ENCODE assay signal across 12 mouse cellular contexts in genomic region chr4:142909355-142909947, GRCm38 (mm10).
A peak's percentile ranks its signal among the peaks of the same experiment; 100 is the strongest.
DNase-seq lines count a peak whose midpoint lies in the region; ATAC-seq lines count a peak whose summit lies in the region.
"Had no signal": no experiment of that assay in that cellular context is flagged by ENCODE, and none has a peak within 500 bp of the region (broad histone marks: within the 10 kb centered on the region; RNA-seq: fewer than 3 reads in every experiment).

No protein-coding gene starts in this region.

- peak overlapping the region; percentile 32 for H3K9ac ChIP-seq in embryonic facial prominence, embryonic 14.5 days (ENCODE audit: low read depth, low read length)
- no peak overlapping the region for H3K9ac ChIP-seq in intestine, embryonic 14.5 days (ENCODE audit: low read length)
- no peak overlapping the region for H3K9ac ChIP-seq in neural tube, embryonic 11.5 days (ENCODE audit: low read length)

- WGBS in embryonic facial prominence, embryonic 14.5 days, result 10% methylated on average over 17 of the region's 17 CpGs
- WGBS in intestine, embryonic 14.5 days, result 23% methylated on average over 17 of the region's 17 CpGs
- 20% methylated on average over 17 of the region's 17 CpGs for WGBS in neural tube, embryonic 11.5 days

- peak overlapping the region; percentile 61 for H3K4me2 ChIP-seq in embryonic facial prominence, embryonic 14.5 days (ENCODE audit: low read depth, low read length)
- H3K4me2 ChIP-seq in intestine, embryonic 14.5 days (ENCODE audit: low read length), result peak overlapping the region; percentile 54
- peak overlapping the region; percentile 31 for H3K4me2 ChIP-seq in neural tube, embryonic 11.5 days (ENCODE audit: low read depth)

- H3K4me1 ChIP-seq in embryonic facial prominence, embryonic 14.5 days (ENCODE audit: control insufficient read depth, insufficient read depth, low read length), result peaks cover 4% of the 10 kb centered on the region; the same call in 1 of the 2 replicates
- no peaks in the 10 kb centered on the region for H3K4me1 ChIP-seq in intestine, embryonic 14.5 days (replicated peaks; ENCODE audit: control insufficient read depth, insufficient read depth, low read length)
- H3K4me1 ChIP-seq in neural tube, embryonic 11.5 days (ENCODE audit: control insufficient read depth, insufficient read depth, low read length), result no peaks in the 10 kb centered on the region

- H3K27me3 ChIP-seq in embryonic facial prominence, embryonic 14.5 days (replicated peaks; ENCODE audit: control insufficient read depth, insufficient read depth, low read length), result no peaks in the 10 kb centered on the region
- no peaks in the 10 kb centered on the region for H3K27me3 ChIP-seq in intestine, embryonic 14.5 days (replicated peaks; ENCODE audit: control insufficient read depth, insufficient read depth, low read length)
- no peaks in the 10 kb centered on the region for H3K27me3 ChIP-seq in neural tube, embryonic 11.5 days (ENCODE audit: control insufficient read depth, insufficient read depth, low read length)
- H3K27me3 ChIP-seq: Patski had no signal

- H3K27ac ChIP-seq in embryonic facial prominence, embryonic 14.5 days (replicated peaks; ENCODE audit: low read depth, low read length), result no peak overlapping the region
- no peak overlapping the region for H3K27ac ChIP-seq in intestine, embryonic 14.5 days (ENCODE audit: low read depth)
- H3K27ac ChIP-seq in neural tube, embryonic 11.5 days (ENCODE audit: low read depth, low read length), result no peak overlapping the region

- peak overlapping the region; percentile 27 for H3K4me3 ChIP-seq in embryonic facial prominence, embryonic 14.5 days (ENCODE audit: low read depth, low read length)
- no peak overlapping the region for H3K4me3 ChIP-seq in intestine, embryonic 14.5 days (ENCODE audit: low read depth, low read length)
- no peak overlapping the region for H3K4me3 ChIP-seq in neural tube, embryonic 11.5 days (ENCODE audit: low read depth, low read length)
- H3K4me3 ChIP-seq: myocyte had no signal

- no peaks in the 10 kb centered on the region for H3K9me3 ChIP-seq in embryonic facial prominence, embryonic 14.5 days (ENCODE audit: control insufficient read depth, low read length)
- H3K9me3 ChIP-seq in intestine, embryonic 14.5 days (ENCODE audit: control insufficient read depth, low read length), result no peaks in the 10 kb centered on the region
- H3K9me3 ChIP-seq in neural tube, embryonic 11.5 days (ENCODE audit: control insufficient read depth, low read length), result no peaks in the 10 kb centered on the region

- H3K36me3 ChIP-seq in embryonic facial prominence, embryonic 14.5 days (ENCODE audit: control insufficient read depth, insufficient read depth, low read length), result no peaks in the 10 kb centered on the region
- H3K36me3 ChIP-seq in intestine, embryonic 14.5 days (ENCODE audit: control insufficient read depth, insufficient read depth, low read length), result no peaks in the 10 kb centered on the region
- H3K36me3 ChIP-seq in neural tube, embryonic 11.5 days (ENCODE audit: control insufficient read depth, insufficient read depth, low read length), result no peaks in the 10 kb centered on the region

- DNase-seq in cerebellum, postnatal 10 days, result peak; percentile 18 to 28
- DNase-seq in cerebellum, adult 9-11 months, result no peak
- DNase-seq in embryonic facial prominence, embryonic 14.5 days (ENCODE audit: low spot score), result peak; percentile 56
- peak; percentile 61 for DNase-seq in intestine, embryonic 14.5 days (ENCODE audit: low spot score)
- peak; percentile 55 for DNase-seq in neural tube, embryonic 11.5 days (ENCODE audit: low spot score)
- no peak for DNase-seq in urinary bladder, postnatal 4 days (ENCODE audit: low spot score in 2 of 2)
- DNase-seq in ovary, postnatal 36 days (ENCODE audit: low spot score), result no peak
- no peak for DNase-seq in left cerebral cortex, adult 9 months (ENCODE audit: low spot score in 2 of 2)
- DNase-seq: cerebellum, postnatal 14 days; heart, adult 11 months had no signal

- ATAC-seq in embryonic facial prominence, embryonic 14.5 days (ENCODE audit: low read depth), result peak; percentile 37
- ATAC-seq in intestine, embryonic 14.5 days (replicated peaks; ENCODE audit: low FRiP score, low TSS enrichment, low read depth), result no peak
- ATAC-seq in neural tube, embryonic 11.5 days (ENCODE audit: insufficient read depth, low FRiP score, low TSS enrichment), result peak; percentile 74
- ATAC-seq: Patski had no signal

Comparison
In these comparisons a context has a peak if more than half of its experiments do, and no peak if none do; other contexts are left out.
1. DNase-seq: peak in cerebellum, postnatal 10 days (2 of 2), embryonic facial prominence, embryonic 14.5 days (single experiment), intestine, embryonic 14.5 days (single experiment) and neural tube, embryonic 11.5 days (single experiment); none in cerebellum, adult 9-11 months (single experiment), urinary bladder, postnatal 4 days (0 of 2), ovary, postnatal 36 days (single experiment) and left cerebral cortex, adult 9 months (0 of 2).
2. Peak in every context shown above with its lines, with median percentiles within 50 percentile points of each other: H3K4me2 ChIP-seq.